Mouse (Mus musculus): ENCODE measurements around the gene Selplg.
"Not testable (repeated sequence)": the region's sequence is repeated elsewhere in the genome, so short reads cannot be mapped to it uniquely, and the experiment has no call there.

Gene Selplg

GRCm38 (mm10) chr5:113826619-113827018 is 5.8 kb downstream of the Selplg start:
- no peak for DNase-seq (ENCODE audit: extremely low spot score, low spot score)

GRCm38 (mm10) chr5:113825558-113825957 is 6.9 kb downstream of the Selplg start:
- DNase-seq (ENCODE audit: extremely low spot score, low spot score): no peak

- no peak for DNase-seq (ENCODE audit: extremely low spot score, low spot score)
Observed at GRCm38 (mm10) chr5:113824228-113824627, 8.2 kb downstream of the Selplg start.

GRCm38 (mm10) chr5:113818572-113818971 is 13.9 kb downstream of the Selplg start:
- no peak for DNase-seq (ENCODE audit: extremely low spot score, low spot score)

- peak; percentile 92 for DNase-seq (ENCODE audit: extremely low spot score, low spot score)
Observed at GRCm38 (mm10) chr5:113815638-113816152, 16.7 kb downstream of the Selplg start.

- no peak for DNase-seq (ENCODE audit: extremely low spot score, low spot score)
Observed at GRCm38 (mm10) chr5:113815041-113815389, 17.4 kb downstream of the Selplg start.

- DNase-seq (ENCODE audit: extremely low spot score, low spot score): no peak
Observed at GRCm38 (mm10) chr5:113814111-113815040, 18.1 kb downstream of the Selplg start.

GRCm38 (mm10) chr5:113813608-113814007 is 18.8 kb downstream of the Selplg start:
- no peak for DNase-seq (ENCODE audit: extremely low spot score, low spot score)

- DNase-seq (ENCODE audit: extremely low spot score, low spot score): no peak
Observed at GRCm38 (mm10) chr5:113812638-113813037, 19.8 kb downstream of the Selplg start.

- DNase-seq (ENCODE audit: extremely low spot score, low spot score): not testable (repeated sequence)
Observed at GRCm38 (mm10) chr5:113811824-113812420, 20.5 kb downstream of the Selplg start.

- DNase-seq (ENCODE audit: extremely low spot score, low spot score): no peak
Observed at GRCm38 (mm10) chr5:113810111-113810510, 22.3 kb downstream of the Selplg start.

GRCm38 (mm10) chr5:113808177-113808576 is 24.3 kb downstream of the Selplg start:
- peak; percentile 49 for DNase-seq (ENCODE audit: extremely low spot score, low spot score)

GRCm38 (mm10) chr5:113807712-113808111 is 24.7 kb downstream of the Selplg start:
- DNase-seq (ENCODE audit: extremely low spot score, low spot score): no peak

- DNase-seq (ENCODE audit: extremely low spot score, low spot score): no peak
Observed at GRCm38 (mm10) chr5:113806414-113806813, 26.0 kb downstream of the Selplg start.

- no peak for DNase-seq (ENCODE audit: extremely low spot score, low spot score)
Observed at GRCm38 (mm10) chr5:113805301-113805700, 27.1 kb downstream of the Selplg start.

- no peak for DNase-seq (ENCODE audit: extremely low spot score, low spot score)
Observed at GRCm38 (mm10) chr5:113804395-113804966, 28.0 kb downstream of the Selplg start.

GRCm38 (mm10) chr5:113800280-113800679 is 32.2 kb downstream of the Selplg start, which contains the start of gene Tmem119:
TSS of gene Tmem119 (minus strand) at chr5:113800516.
- DNase-seq (ENCODE audit: extremely low spot score, low spot score): peak; percentile 80

- peak; percentile 57 for DNase-seq (ENCODE audit: extremely low spot score, low spot score)
Observed at GRCm38 (mm10) chr5:113799691-113800090, 32.8 kb downstream of the Selplg start.

GRCm38 (mm10) chr5:113798525-113798924 is 33.9 kb downstream of the Selplg start:
- no peak for DNase-seq (ENCODE audit: extremely low spot score, low spot score)

- DNase-seq (ENCODE audit: extremely low spot score, low spot score): peak; percentile 42
Observed at GRCm38 (mm10) chr5:113797149-113797882, 35.1 kb downstream of the Selplg start.

All from neural tube, embryonic 10.5 days (tissue).